Mouse (Mus musculus): ENCODE results near the gene Krt8. TPM values are rescaled to one million over a fixed set of nuclear protein-coding genes. Genes with fewer than 3 reads are reported as not detected.

Krt8 gene
- not detected for total RNA-seq (2021)
- long read RNA-seq, partial matches to known transcripts: 0 of 3 reads
- long read RNA-seq, other reads (novel, unspliced or antisense): 1 of 3 reads

- no peak for DNase-seq (ENCODE audit: low spot score in 2 of 2)
Observed at GRCm38 (mm10) chr15:102004189-102004588, at the start of gene Krt8. Gene Krt8 (minus strand): TSS chr15:102004482.

GRCm38 (mm10) chr15:102051920-102052683, 47.8 kb upstream of the Krt8 start:
- DNase-seq (ENCODE audit: low spot score in 2 of 2): peak; percentile 30 to 67

- no peak for DNase-seq (ENCODE audit: low spot score in 2 of 2)
Observed at GRCm38 (mm10) chr15:102049871-102050270, 45.6 kb upstream of the Krt8 start.

GRCm38 (mm10) chr15:102048006-102048405, 43.7 kb upstream of the Krt8 start:
- DNase-seq (ENCODE audit: low spot score in 2 of 2): no peak

- DNase-seq (ENCODE audit: low spot score in 2 of 2): no peak
Observed at GRCm38 (mm10) chr15:102045691-102046090, 41.4 kb upstream of the Krt8 start.

- DNase-seq (ENCODE audit: low spot score in 2 of 2): no peak
Observed at GRCm38 (mm10) chr15:102044745-102045144, 40.5 kb upstream of the Krt8 start.

GRCm38 (mm10) chr15:102041951-102042350, 37.7 kb upstream of the Krt8 start:
- no peak for DNase-seq (ENCODE audit: low spot score in 2 of 2)

GRCm38 (mm10) chr15:102040277-102040676, 36.0 kb upstream of the Krt8 start:
- DNase-seq (ENCODE audit: low spot score in 2 of 2): no peak

GRCm38 (mm10) chr15:102034121-102035053, 30.1 kb upstream of the Krt8 start:
- DNase-seq (ENCODE audit: low spot score in 2 of 2): no peak

GRCm38 (mm10) chr15:102028040-102028439, 23.8 kb upstream of the Krt8 start, which contains the start of gene Krt18:
Gene Krt18 (plus strand): TSS chr15:102028180.
- DNase-seq (ENCODE audit: low spot score in 2 of 2): no peak

- DNase-seq (ENCODE audit: low spot score in 2 of 2): no peak
Observed at GRCm38 (mm10) chr15:102026430-102026829, 22.1 kb upstream of the Krt8 start.

GRCm38 (mm10) chr15:102025136-102025872, 21.0 kb upstream of the Krt8 start:
- DNase-seq (ENCODE audit: low spot score in 2 of 2): no peak

GRCm38 (mm10) chr15:102023888-102024287, 19.6 kb upstream of the Krt8 start:
- no peak for DNase-seq (ENCODE audit: low spot score in 2 of 2)

- DNase-seq (ENCODE audit: low spot score in 2 of 2): no peak
Observed at GRCm38 (mm10) chr15:102022481-102022880, 18.2 kb upstream of the Krt8 start.

GRCm38 (mm10) chr15:102017918-102018463, 13.7 kb upstream of the Krt8 start:
- DNase-seq (ENCODE audit: low spot score in 2 of 2): no peak

- DNase-seq (ENCODE audit: low spot score in 2 of 2): no peak
Observed at GRCm38 (mm10) chr15:102016787-102017186, 12.5 kb upstream of the Krt8 start.

GRCm38 (mm10) chr15:102016096-102016495, 11.8 kb upstream of the Krt8 start:
- no peak for DNase-seq (ENCODE audit: low spot score in 2 of 2)

GRCm38 (mm10) chr15:102014848-102015247, 10.6 kb upstream of the Krt8 start:
- DNase-seq (ENCODE audit: low spot score in 2 of 2): no peak

GRCm38 (mm10) chr15:102013651-102014050, 9.4 kb upstream of the Krt8 start:
- peak in 1 of 2 experiments; percentile 6 for DNase-seq (ENCODE audit: low spot score in 2 of 2)

- DNase-seq (ENCODE audit: low spot score in 2 of 2): no peak
Observed at GRCm38 (mm10) chr15:102012260-102012765, 8.0 kb upstream of the Krt8 start.
